Mouse (Mus musculus) spleen, adult 10 weeks (tissue): Measurements from ENCODE around the gene Zfyve26. TPM values are rescaled to one million over a fixed set of nuclear protein-coding genes. Genes with fewer than 3 reads are reported as not detected.

Experiments
- polyA plus RNA-seq: library from polyadenylated mRNA; stranded (reverse); fragments of 350-450 nt; fragmentation: Illumina TruSeq; extraction: RNeasy Lipid Tissue Mini Kit (QIAGEN cat#74804); gene quantifications from one replicate; pipeline ENCODE4 v1.2.3, GENCODE M21; 2015; ENCODE audit warnings: low replicate concordance; ENCODE audit not compliant: insufficient read depth

Gene Zfyve26
- 43.6 TPM for polyA plus RNA-seq

DNA sequence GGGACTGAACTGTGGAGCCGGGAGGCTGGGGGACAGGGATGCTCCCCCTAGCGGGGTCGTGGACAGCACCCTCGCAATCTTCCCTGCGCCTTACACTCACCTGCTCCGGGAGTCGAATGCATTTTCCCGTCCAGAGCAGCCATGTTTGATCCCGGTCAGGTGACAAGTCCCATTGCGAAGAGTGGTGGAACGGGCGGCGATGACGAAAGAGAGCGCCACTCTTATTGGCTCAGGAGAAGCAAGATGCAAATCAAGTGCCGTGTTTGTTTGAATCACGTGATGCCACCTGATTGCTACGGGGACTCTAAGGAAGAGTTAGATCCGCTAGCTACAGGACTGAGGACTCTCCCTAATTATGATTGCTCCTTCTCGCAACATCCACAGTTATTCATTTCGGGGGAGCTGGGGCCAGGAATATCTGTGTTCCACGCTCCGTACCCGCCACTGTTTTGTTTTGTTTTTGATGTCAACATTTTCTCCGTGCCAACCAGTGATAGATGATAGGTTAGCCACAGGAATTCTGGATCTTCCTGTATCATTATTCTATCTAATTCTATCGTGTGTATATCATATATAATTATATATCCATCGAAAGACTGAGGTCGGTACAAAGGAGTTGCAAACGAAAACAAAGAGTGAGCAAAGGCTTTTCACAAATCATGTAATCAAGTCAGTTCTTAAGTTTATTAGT lies at the start of gene Zfyve26:
Gene Zfyve26 (minus strand): TSS at position 179 of the 691 bp plus-strand sequence.

DNA sequence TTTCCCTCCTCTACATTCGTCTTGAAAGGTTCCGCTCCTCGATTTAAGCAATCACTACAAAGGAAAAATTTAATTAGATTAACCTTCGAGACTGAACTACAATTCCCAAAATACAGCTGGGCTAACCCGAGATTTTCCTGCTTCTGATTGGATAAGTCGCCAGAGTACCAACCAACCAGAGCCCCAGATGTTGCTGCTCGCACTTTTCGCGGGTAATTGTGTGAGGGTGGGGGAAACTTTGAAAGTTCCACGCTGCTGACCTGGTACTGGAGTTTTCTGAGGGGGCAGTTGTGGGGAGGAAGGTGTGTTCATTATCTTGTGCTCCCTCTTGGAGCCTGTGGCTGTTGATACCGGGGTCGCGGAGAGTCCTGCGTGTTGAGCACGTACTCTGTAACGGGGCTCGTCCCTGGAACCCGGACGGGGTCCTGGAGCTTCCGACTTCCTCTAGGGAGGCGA lies 1.0 kb upstream of the Zfyve26 start, which contains the start of gene Rad51b:
Gene Rad51b (plus strand): TSS at position 162 of the 456 bp plus-strand sequence.

DNA sequence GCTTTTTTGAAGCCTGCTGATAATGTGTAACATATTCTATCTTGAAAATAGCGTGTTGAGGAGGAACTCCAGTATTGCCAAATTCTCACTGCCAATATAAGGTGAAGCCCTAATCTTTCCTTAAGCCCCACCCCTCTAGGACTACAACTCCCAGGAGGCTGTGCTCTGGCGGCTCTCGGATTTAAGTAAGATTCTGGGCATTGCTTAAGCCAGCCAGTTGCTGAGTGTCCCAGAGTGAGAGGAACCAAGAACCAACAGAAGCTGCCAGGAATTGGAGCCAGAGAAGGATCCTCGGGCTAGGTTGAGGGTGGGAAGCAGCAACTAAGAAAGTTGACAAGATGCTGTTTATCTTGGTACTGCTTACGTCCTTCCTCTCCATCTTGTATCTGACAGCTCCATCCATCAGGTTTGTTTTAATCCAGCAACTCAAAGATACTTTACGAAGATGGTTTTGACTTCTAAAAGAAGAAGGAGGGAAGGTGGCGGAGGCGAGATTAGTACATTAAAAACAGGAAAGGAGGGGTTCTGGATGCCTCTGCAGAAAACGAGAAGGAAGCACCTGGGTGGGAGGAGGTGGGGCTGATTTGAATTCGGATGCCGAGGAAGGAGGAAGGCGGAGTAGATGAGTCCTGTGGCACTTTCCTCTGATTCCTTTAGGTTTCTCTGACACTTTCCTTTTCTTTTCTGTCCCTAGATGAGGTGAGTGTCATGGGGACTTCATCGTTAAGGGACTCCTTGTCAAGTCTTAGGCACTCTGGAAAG lies 87.2 kb downstream of the Zfyve26 start, which contains the start of gene Rdh12:
Gene Rdh12 (plus strand): TSS at position 212 of the 762 bp plus-strand sequence.

DNA sequence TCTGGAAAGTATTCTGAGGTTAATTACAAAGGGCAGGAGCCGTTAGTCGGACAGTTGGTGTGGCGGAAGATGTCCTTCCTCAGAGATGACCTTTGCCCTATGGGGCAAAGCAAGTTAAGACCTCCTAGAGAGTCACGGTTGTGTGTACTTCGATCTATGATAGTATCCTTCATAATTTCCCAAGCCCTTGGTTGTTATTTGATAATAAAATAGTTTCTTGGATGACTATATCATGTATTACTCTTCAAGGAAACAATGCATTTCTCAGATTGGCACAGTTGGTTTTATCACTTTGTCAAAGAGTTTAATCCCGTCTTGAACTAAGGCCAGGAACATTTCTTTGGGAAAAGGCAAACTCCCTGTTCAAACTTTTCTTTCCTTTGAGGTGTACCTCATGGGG lies 103.9 kb downstream of the Zfyve26 start, which contains the start of gene Rdh11:
Gene Rdh11 (minus strand): TSS at position 101 of the 400 bp plus-strand sequence.

Other genes with a start within 250 kb of the Zfyve26 start
- 21.9 TPM for gene Pigh, start 206.7 kb downstream of the Zfyve26 start, polyA plus RNA-seq
- gene Arg2, start 165.5 kb downstream of the Zfyve26 start, polyA plus RNA-seq, result 2.6 TPM
- gene Vti1b, start 123.6 kb downstream of the Zfyve26 start, polyA plus RNA-seq, result 107 TPM
- gene Rdh11, start 104.0 kb downstream of the Zfyve26 start, polyA plus RNA-seq, result 18.4 TPM
- 24.4 TPM for gene Rdh12, start 87.4 kb downstream of the Zfyve26 start, polyA plus RNA-seq
- 2.1 TPM for gene Rad51b, start 978 bp upstream of the Zfyve26 start, polyA plus RNA-seq